ENCODE assay signal across 10 mouse cellular contexts in genomic region chr12:33110894-33111471, GRCm38 (mm10). TPM values are rescaled to one million over a fixed set of nuclear protein-coding genes. Genes with fewer than 3 reads are reported as not detected.
A peak's percentile ranks its signal among the peaks of the same experiment; 100 is the strongest.
DNase-seq lines count a peak whose midpoint lies in the region; ATAC-seq lines count a peak whose summit lies in the region.
"Had no signal": no experiment of that assay in that cellular context is flagged by ENCODE, and none has a peak within 500 bp of the region (broad histone marks: within the 10 kb centered on the region; RNA-seq: fewer than 3 reads in every experiment).

No protein-coding gene starts in this region.

- H3K36me3 ChIP-seq in heart, embryonic 12.5 days: no peaks in the 10 kb centered on the region
- no peaks in the 10 kb centered on the region for H3K36me3 ChIP-seq in liver, embryonic 16.5 days (ENCODE audit: control insufficient read depth, insufficient read depth)
- no peaks in the 10 kb centered on the region for H3K36me3 ChIP-seq in neural tube, embryonic 15.5 days
- H3K36me3 ChIP-seq: G1E had no signal

- H3K27me3 ChIP-seq in heart, embryonic 12.5 days (replicated peaks): no peaks in the 10 kb centered on the region
- no peaks in the 10 kb centered on the region for H3K27me3 ChIP-seq in liver, embryonic 16.5 days (ENCODE audit: control insufficient read depth, insufficient read depth, low read depth, low read length)
- H3K27me3 ChIP-seq in neural tube, embryonic 15.5 days (replicated peaks): no peaks in the 10 kb centered on the region

- 0 out of 2 replicates have a peak overlapping the region, but pooled peaks have one; percentile 23 for H3K27ac ChIP-seq in heart, embryonic 12.5 days (ENCODE audit: poor library complexity, severe bottlenecking)
- peak overlapping the region; percentile 31; the same call in 1 of the 2 replicates for H3K27ac ChIP-seq in liver, embryonic 16.5 days (ENCODE audit: low read length)
- H3K27ac ChIP-seq in neural tube, embryonic 15.5 days (replicated peaks): peak overlapping the region; percentile 63

- DNase-seq in layer of hippocampus, adult 11-12 months (ENCODE audit: low spot score): peak; percentile 50
- DNase-seq in layer of hippocampus, adult 9-10 months (ENCODE audit: low spot score): no peak
- DNase-seq in embryo, embryonic 10.5 days (ENCODE audit: low spot score): peak; percentile 52
- DNase-seq in kidney, adult 9 months: peak; percentile 45

- ATAC-seq in heart, embryonic 12.5 days (ENCODE audit: insufficient number of reproducible peaks, low FRiP score): no peak
- ATAC-seq in liver, embryonic 16.5 days (ENCODE audit: low read depth): no peak
- ATAC-seq in neural tube, embryonic 15.5 days (ENCODE audit: low FRiP score): peak; percentile 49; the same call in 1 of the 2 replicates
- no peak for ATAC-seq in inflammation-experienced regulatory T-cells, adult 6 months

- WGBS in heart, embryonic 12.5 days: 29% methylated on average over 14 of the region's 14 CpGs
- WGBS in liver, embryonic 16.5 days (ENCODE audit: insufficient replicate concordance): 22% methylated on average over 14 of the region's 14 CpGs
- WGBS in neural tube, embryonic 15.5 days: 19% methylated on average over 14 of the region's 14 CpGs

- H3K4me2 ChIP-seq in heart, embryonic 12.5 days: peak overlapping the region; percentile 32; the same call in 1 of the 2 replicates
- H3K4me2 ChIP-seq in liver, embryonic 16.5 days (ENCODE audit: low read depth, low read length): no peak overlapping the region
- H3K4me2 ChIP-seq in neural tube, embryonic 15.5 days: peak overlapping the region; percentile 2; the same call in 1 of the 2 replicates

- no peaks in the 10 kb centered on the region for H3K9me3 ChIP-seq in heart, embryonic 12.5 days (replicated peaks)
- no peaks in the 10 kb centered on the region for H3K9me3 ChIP-seq in liver, embryonic 16.5 days (replicated peaks; ENCODE audit: control insufficient read depth, low read length)
- H3K9me3 ChIP-seq in neural tube, embryonic 15.5 days (replicated peaks): no peaks in the 10 kb centered on the region
- H3K9me3 ChIP-seq: G1E had no signal

- H3K9ac ChIP-seq in heart, embryonic 12.5 days: no peak overlapping the region; the same call in 1 of the 2 replicates
- no peak overlapping the region for H3K9ac ChIP-seq in liver, embryonic 16.5 days (ENCODE audit: low read depth, low read length)
- H3K9ac ChIP-seq in neural tube, embryonic 15.5 days (replicated peaks): no peak overlapping the region

- H3K4me1 ChIP-seq in heart, embryonic 12.5 days (replicated peaks): peaks cover 12% of the 10 kb centered on the region
- H3K4me1 ChIP-seq in liver, embryonic 16.5 days (ENCODE audit: control insufficient read depth, low read depth, low read length): no peaks in the 10 kb centered on the region
- peaks cover 17% of the 10 kb centered on the region for H3K4me1 ChIP-seq in neural tube, embryonic 15.5 days

- no peak overlapping the region for H3K4me3 ChIP-seq in heart, embryonic 12.5 days
- no peak overlapping the region for H3K4me3 ChIP-seq in liver, embryonic 16.5 days (ENCODE audit: low read depth, low read length)
- no peak overlapping the region for H3K4me3 ChIP-seq in neural tube, embryonic 15.5 days (replicated peaks)

RNA-seq across cellular contexts. Expression of gene Cdhr3, which starts 18.3 kb away (rescaled TPM):
- 0.10 and 0.18 TPM in 2 replicates for polyA plus RNA-seq in heart, embryonic 12.5 days (2016; fragmentation: Nextera tagmentation; extraction: Ambion mirVana)
- polyA plus RNA-seq in liver, embryonic 16.5 days (2015; fragmentation: Nextera tagmentation; extraction: Ambion mirVana): not detected in 2 replicates
- 0.18 and 0.32 TPM in 2 replicates for polyA plus RNA-seq in neural tube, embryonic 15.5 days (2015; fragmentation: Nextera tagmentation; extraction: Ambion mirVana)
- under 1 TPM in 2 of 3 experiments, not detected in 1; 0.18 to 0.26 TPM for polyA plus RNA-seq in inflammation-experienced regulatory T-cells, adult 6 months (2017; shearing (Covaris generic))
- polyA plus RNA-seq: G1E; large intestine, adult 2 months had no signal

RNA-seq across cellular contexts. Expression of gene Atxn7l1, which starts 36.5 kb away (rescaled TPM):
- polyA plus RNA-seq in heart, embryonic 12.5 days (2016; fragmentation: Nextera tagmentation; extraction: Ambion mirVana): 11.1 and 11.4 TPM in 2 replicates
- polyA plus RNA-seq in liver, embryonic 16.5 days (2015; fragmentation: Nextera tagmentation; extraction: Ambion mirVana): 13.5 and 16.8 TPM in 2 replicates
- polyA plus RNA-seq in neural tube, embryonic 15.5 days (2015; fragmentation: Nextera tagmentation; extraction: Ambion mirVana): 19.4 and 27.7 TPM in 2 replicates
- polyA plus RNA-seq in inflammation-experienced regulatory T-cells, adult 6 months (2017; shearing (Covaris generic)): 10 to 100 TPM; 59.7 to 94.2 (median 92.9) TPM
